Mouse (Mus musculus) cerebellum, postnatal 14 days (tissue): ENCODE measurements at regions not wholly inside any gene's neighbourhood (a gene's known extent, or its start where the extent isn't known, plus 50 kb on each side); places are given as distances from the start of the nearest gene placed in this dataset.
"Not testable (repeated sequence)": the region's sequence is repeated elsewhere in the genome, so short reads cannot be mapped to it uniquely, and the experiment has no call there.

Experiments used
- DNase-seq, 2 experiments: peaks; one replicate each; pipeline ENCODE4 v3.0.0; 2021; ENCODE audit warnings: mixed read lengths in 2 of 2

DNA sequence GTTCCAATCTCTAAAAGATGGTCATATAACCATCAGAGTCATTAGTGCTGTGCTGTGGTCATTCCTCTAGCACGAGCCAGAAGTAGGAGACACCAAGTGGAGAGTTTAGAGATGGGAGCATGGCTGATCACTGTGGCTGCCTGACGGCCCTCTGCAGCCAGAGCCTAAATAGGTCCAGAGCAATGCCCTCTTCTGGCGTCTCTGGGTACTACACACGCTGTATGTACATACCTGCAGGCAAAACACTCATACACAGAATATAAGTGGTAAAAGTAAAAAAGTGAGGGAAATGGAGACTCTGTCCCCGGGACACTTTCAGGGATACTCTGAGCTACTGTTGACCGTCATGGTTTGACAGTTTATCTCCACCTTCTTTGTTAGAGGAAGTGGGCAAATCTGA lies 91.4 kb downstream of the Gm21738 start:
- DNase-seq: no peak

DNA sequence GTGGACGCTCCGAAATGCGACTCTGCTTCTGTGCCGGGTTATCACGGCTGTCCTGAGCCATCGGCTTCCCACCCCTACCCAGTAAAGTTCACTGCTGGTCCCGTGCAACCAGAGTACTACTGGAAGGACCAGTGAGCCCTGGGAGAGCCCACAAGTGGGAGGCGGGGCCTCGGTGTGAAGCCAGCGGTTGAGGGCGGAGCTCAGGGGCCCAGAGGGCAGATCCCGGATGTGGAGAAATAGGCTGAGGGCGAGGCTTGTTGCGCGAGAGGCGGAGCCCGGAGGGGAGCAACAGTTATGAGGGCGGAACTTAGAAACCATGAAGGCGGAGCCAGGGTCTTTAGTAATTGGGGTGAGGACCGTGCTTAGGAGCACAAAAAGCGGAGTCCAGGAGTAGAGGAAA lies 107.1 kb downstream of the Gm21738 start:
- DNase-seq: no peak

DNA sequence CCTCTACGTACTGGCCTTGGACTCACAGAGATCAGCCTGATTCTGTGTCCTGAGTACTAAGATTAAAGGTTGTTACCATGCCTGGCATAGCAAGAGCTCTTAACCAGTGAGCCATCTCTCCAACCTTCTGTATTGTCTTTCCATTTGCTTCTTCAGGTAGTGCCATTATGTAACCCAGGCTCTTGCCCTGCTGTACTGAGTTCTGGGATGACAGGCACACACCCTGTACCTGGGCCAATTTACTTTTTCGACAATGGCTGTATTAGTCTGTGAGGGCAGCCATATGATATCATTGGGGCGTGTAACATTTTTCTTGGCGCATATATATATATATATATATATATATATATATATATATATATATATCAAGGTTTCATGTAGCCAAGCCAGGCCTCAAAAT lies 115.9 kb downstream of the Gm21738 start:
- not testable (repeated sequence) for DNase-seq

DNA sequence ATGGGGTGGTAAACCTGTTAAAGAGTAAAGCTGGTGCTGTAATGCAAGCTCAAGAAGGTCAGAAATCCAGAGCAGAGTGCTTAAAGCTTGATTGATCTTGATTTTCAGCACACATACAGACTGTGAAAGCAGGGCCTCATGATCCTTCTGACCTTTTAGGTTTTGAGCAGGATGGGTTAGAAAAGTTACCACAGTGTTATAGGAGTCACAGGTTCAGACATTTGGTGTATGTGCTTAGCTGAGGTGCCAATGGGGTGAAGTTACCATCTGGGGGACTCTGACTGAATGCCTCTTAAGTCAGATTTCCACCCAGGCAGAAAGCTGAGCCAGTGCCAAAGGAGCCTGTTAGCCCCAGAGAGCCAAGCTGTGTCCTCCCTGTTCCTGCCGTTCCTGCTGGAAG lies 139.6 kb downstream of the Gm21738 start:
- DNase-seq: no peak

DNA sequence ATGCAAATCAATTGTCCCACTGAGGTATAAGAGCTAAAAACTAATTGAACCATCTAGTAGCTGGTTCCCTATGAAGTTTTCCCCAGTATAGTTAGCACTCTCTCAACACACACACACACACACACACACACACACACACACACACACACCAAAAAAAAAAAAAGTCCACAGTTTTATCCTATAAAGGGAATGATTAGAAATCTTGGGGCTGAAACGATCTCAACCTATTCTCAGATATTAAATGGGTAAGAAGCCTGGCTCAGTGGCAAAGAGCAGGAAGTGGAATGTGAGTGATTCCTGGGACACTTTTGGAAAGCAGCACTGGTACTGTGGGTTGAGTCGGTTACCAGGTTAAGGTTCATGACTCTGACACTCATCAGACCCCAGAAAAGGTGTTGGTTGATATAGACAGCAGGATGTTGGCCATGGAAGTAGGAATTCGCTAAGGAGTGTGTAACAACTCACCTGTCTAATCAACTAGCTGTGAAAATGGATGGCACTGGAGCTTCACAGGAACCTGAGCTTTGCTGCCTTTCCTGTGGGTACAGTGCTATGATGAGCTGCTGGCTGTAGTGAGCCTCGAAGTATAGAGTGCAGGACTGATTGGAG lies 140.8 kb downstream of the Gm21738 start:
- peak; percentile 57 to 71 for DNase-seq
